Mouse (Mus musculus) lung, postnatal 36 days (tissue): ENCODE measurements around the gene Spty2d1.

ENCODE experiments used
- DNase-seq: peaks from one replicate; pipeline ENCODE4 v3.0.0; 2022; ENCODE audit warnings: mixed read lengths

Gene Spty2d1

DNA sequence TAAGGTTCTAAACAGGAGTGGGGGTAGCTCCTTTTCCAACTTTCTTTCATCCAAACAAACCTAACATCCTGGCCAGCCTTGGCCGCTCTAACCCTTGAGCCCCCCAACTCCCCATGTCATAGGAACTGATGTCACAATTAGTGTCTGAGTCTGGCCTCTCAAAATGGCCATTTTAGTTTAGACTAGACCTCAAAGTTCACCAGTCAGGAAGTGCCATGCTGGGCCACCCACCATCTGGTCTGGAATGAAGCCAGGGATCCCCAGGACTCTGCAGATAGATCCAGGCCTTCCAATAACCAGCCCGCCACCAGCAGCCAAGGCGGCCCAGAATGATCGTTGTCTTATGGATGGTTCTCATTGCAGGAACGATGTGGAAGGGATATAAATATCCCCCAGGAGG, 21.6 kb downstream of the Spty2d1 start:
- DNase-seq: peak; percentile 37

GRCm38 (mm10) chr7:46985718-46986505, 22.3 kb downstream of the Spty2d1 start:
- DNase-seq: peak; percentile 81

- DNase-seq: no peak
Observed at GRCm38 (mm10) chr7:46983280-46983679, 24.9 kb downstream of the Spty2d1 start, which contains the start of gene Gm9999. Gene Gm9999, plus strand, starts transcription at chr7:46983580.

DNA sequence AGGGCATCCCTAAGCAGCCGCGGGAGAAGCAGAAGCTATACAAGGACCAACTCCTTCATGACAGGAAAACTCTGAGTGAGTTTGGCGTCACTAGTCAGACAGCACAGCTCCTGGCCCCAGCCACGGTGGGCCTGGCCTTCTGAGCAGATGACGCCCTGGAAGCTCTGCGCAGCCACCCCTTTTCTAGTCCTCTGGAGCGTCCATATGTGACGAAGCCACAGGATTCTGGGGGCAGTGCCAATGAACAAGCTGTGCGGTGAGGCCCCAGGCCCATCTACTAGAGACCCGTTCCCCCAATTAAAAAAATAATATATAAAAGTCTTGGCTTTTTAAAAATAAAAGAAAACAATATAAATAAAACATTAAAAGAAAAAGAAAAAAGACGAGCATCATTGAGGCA, 32.8 kb downstream of the Spty2d1 start:
- DNase-seq: no peak

GRCm38 (mm10) chr7:46974648-46975047, 33.6 kb downstream of the Spty2d1 start:
- DNase-seq: no peak

GRCm38 (mm10) chr7:46969898-46970297, 38.3 kb downstream of the Spty2d1 start:
- no peak for DNase-seq

- DNase-seq: peak; percentile 10
Observed at GRCm38 (mm10) chr7:46964070-46964469, 44.1 kb downstream of the Spty2d1 start.

GRCm38 (mm10) chr7:46962806-46963618, 45.2 kb downstream of the Spty2d1 start:
- peak; percentile 89 for DNase-seq

DNA sequence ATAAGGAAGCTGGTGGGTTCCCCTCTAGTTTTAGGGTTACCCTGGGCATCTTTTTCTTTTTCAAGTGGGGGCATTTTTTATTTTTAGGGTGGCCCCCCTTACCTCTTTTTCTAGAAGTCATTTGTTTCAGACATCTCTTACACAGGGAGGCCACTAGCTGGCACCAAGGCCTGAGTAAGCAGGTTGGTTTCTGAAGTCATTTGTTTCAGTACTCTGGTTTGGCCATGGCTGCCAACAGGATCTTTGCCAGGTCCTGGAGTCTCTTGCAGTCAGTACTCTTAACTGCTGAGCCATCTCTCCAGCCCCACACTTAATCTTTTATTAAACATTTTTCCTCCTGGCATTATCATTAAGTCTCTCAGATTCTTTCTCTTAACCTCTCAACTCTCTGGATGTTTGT, 46.1 kb downstream of the Spty2d1 start:
- peak; percentile 13 for DNase-seq

DNA sequence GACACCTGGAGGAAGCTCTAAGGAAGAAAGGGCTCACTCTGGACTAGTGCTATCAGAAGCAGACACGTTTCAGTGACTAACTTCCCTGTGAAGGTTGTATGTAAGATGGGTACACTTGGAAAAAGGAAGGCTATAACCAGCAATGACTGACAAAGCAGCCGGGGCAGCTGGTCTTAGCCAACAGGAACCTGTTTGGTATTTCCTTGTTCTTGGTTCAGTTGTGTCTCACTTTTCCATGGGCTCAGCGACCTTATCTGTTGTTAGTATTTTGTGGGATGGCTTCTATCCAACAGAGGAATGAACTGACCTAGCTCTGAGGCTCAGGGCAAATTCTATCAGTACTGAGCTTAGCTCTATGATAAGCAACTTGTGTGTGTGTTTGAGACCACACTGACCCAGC, 47.2 kb downstream of the Spty2d1 start:
- no peak for DNase-seq

- DNase-seq: peak; percentile 9
Observed at GRCm38 (mm10) chr7:46958853-46959252, 49.4 kb downstream of the Spty2d1 start.

DNA sequence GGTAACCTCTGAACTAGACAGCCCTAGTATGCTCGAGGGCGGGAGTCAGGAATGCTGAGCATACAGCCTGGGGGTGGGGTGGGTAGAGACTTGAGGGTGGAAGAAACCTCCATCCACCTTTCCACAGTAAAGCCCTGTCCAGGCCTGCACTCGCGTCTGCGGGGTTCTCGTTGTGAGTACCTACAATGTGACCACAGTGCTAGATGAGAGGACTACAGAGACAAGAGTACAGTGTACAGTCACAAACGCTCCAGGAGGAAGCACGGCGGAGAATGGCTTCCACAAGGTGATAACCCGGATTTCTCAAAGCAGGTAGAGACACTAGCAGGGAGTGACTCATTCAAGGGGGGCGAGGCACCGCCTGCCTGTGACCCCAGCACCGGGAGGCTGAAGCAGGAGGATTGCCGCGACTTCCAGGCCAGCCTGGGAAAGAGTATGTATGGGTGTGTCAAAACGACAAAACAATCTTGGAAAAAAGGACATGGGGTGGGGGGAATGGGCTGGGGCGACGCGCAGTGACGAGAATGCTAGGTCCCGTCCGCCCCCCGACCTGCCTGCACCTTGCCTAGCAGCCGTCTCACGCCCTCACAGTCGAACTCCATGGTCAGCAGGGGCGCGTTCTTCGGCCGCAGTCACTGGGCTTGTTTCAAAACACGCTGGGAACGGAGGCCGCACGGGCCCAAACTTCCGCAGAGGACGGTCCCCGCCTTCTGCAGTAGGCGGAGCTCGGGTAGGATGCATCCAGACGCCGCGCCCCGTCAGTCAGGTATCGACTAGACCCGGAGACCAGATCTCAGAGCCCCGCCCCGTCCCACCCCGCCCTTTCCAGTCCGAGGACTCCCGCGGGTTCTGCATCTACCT, 50.1 kb downstream of the Spty2d1 start, which contains the start of gene Uevld:
TSS of gene Uevld (minus strand) at position 697 of the 861 bp plus-strand sequence.
- DNase-seq: peak; percentile 97
